Mouse (Mus musculus) ES-E14 (cell line): Measurements from ENCODE around the gene Zic2. TPM values are rescaled to one million over a fixed set of nuclear protein-coding genes. Genes with fewer than 3 reads are reported as not detected.
A peak's percentile ranks its signal among the peaks of the same experiment; 100 is the strongest.

Source experiments
- DNase-seq: peaks from one replicate; pipeline ENCODE4 v3.0.0-alpha.2; 2013; ENCODE audit warnings: low read depth, low spot score
- H3K27ac ChIP-seq: 2 replicates; pipeline ENCODE4 v1.5.1; 2012; ENCODE audit warnings: low read depth, mild to moderate bottlenecking, low read length, moderate library complexity, mixed read lengths; ENCODE audit not compliant: poor library complexity, insufficient read depth, severe bottlenecking
- H3K36me3 ChIP-seq: 2 replicates; pipeline ENCODE4 v1.6.1; 2012; ENCODE audit warnings: mild to moderate bottlenecking, low read length, moderate library complexity, mixed read lengths; ENCODE audit not compliant: control insufficient read depth, poor library complexity, insufficient read depth, severe bottlenecking
- H3K4me1 ChIP-seq, 2 experiments: fragments of 150-350 bp in 1 of 2; sonication (generic) in 1 of 2; 2 replicates each; pipeline ENCODE4 v1.6.1; 2012; ENCODE audit warnings: low read length in 2 of 2, mild to moderate bottlenecking in 1 of 2, mixed read lengths in 1 of 2; ENCODE audit not compliant: control insufficient read depth in 2 of 2, insufficient read depth in 2 of 2, poor library complexity in 1 of 2
- H3K4me3 ChIP-seq, 2 experiments: fragments of 150-350 bp in 1 of 2; sonication (generic) in 1 of 2; 2 replicates each; pipeline ENCODE4 v1.5.1; 2012; ENCODE audit warnings: low read length in 2 of 2, low read depth in 1 of 2, mild to moderate bottlenecking in 1 of 2, mixed read lengths in 1 of 2; ENCODE audit not compliant: insufficient read depth in 1 of 2, poor library complexity in 1 of 2, severe bottlenecking in 1 of 2
- H3K9ac ChIP-seq: 2 replicates; pipeline ENCODE4 v1.6.1; 2012; ENCODE audit warnings: low read depth, mild to moderate bottlenecking, low read length, mixed read lengths; ENCODE audit not compliant: poor library complexity, insufficient read depth, severe bottlenecking
- H3K9me3 ChIP-seq: fragments of 150-350 bp; sonication (generic); 2 replicates; pipeline ENCODE4 v1.6.1; 2012; ENCODE audit warnings: low read depth, mild to moderate bottlenecking, low read length; ENCODE audit not compliant: control insufficient read depth, insufficient read depth
- CHD2 ChIP-seq: IDR thresholded peaks from 2 replicates; pipeline ENCODE4 v1.6.1; 2014; ENCODE audit warnings: mild to moderate bottlenecking, low read depth, low read length, inconsistent platforms
- HCFC1 ChIP-seq: IDR thresholded peaks from 2 replicates; pipeline ENCODE4 v1.6.1; 2012; ENCODE audit warnings: low read length, inconsistent platforms, borderline replicate concordance; ENCODE audit not compliant: insufficient read depth
- MAFK ChIP-seq: IDR thresholded peaks from 2 replicates; pipeline ENCODE4 v1.6.1; 2014; ENCODE audit warnings: mild to moderate bottlenecking, low read depth, low read length, inconsistent platforms; ENCODE audit not compliant: insufficient read depth
- ZC3H11A ChIP-seq: IDR thresholded peaks from 2 replicates; pipeline ENCODE4 v1.6.1; 2012; ENCODE audit warnings: low read depth, mild to moderate bottlenecking, inconsistent platforms, low read length, borderline replicate concordance
- ZNF384 ChIP-seq: IDR thresholded peaks from 2 replicates; pipeline ENCODE4 v1.6.1; 2012; ENCODE audit warnings: low read depth, low read length, inconsistent platforms
- in situ Hi-C, 2 experiments: fragments of 600-800 bp; cut with MboI; formaldehyde crosslinking; loops; one replicate each; pipeline ENCODE4 v1.15.1; 2025; ENCODE audit warnings: low sequenced_read_pairs in 2 of 2, inconsistent platforms in 1 of 2; ENCODE audit not compliant: unreplicated experiment in 2 of 2
- total RNA-seq: library from RNA; depleted of rRNA; stranded (reverse); fragments of 300-350 nt; gene quantifications from 2 replicates; pipeline ENCODE4 v1.2.3, GENCODE M21; 2012; rRNA removed

Zic2 gene
- total RNA-seq = 17.3 and 22.1 TPM in 2 replicates

- peak within 1 kb of the TSS; percentile 70 for H3K9ac ChIP-seq
- peaks cover 12% of the 10 kb centered on the region for H3K36me3 ChIP-seq
- no peak for DNase-seq
- no peak for TF ChIP-seq CHD2
- peak; percentile 66; the same call in 1 of the 2 replicates for TF ChIP-seq HCFC1
- peak within 1 kb of the TSS; percentile 73 for H3K27ac ChIP-seq
- peak within 1 kb of the TSS; percentile 68 to 76 for H3K4me3 ChIP-seq
- H3K9me3 ChIP-seq = no peaks in the 10 kb centered on the region
- in situ Hi-C loops = no loop called here
- peaks cover 0 to 3% of the 10 kb centered on the region in 2 experiments; a peak in 2 of 4 replicates for H3K4me1 ChIP-seq
Observed at GRCm38 (mm10) chr14:122474891-122475556, at the start of gene Zic2. Gene Zic2, plus strand, starts transcription at chr14:122475435.

- H3K36me3 ChIP-seq = no peaks in the 10 kb centered on the region
- in situ Hi-C loops = no loop called here
- H3K9ac ChIP-seq = no peak overlapping the region
- no peak for DNase-seq
- H3K4me1 ChIP-seq = peaks cover 0 to 6% of the 10 kb centered on the region in 2 experiments; a peak in 1 of 4 replicates
- H3K27ac ChIP-seq = no peak overlapping the region
- H3K9me3 ChIP-seq = no peaks in the 10 kb centered on the region
- TF ChIP-seq CHD2 = no peak
- TF ChIP-seq ZC3H11A = no peak
- no peak for TF ChIP-seq ZNF384
- H3K4me3 ChIP-seq = no peak overlapping the region
Observed at GRCm38 (mm10) chr14:122426529-122427203, 48.6 kb upstream of the Zic2 start.

GRCm38 (mm10) chr14:122427204-122427560, 48.1 kb upstream of the Zic2 start:
- H3K9me3 ChIP-seq = no peaks in the 10 kb centered on the region
- no peak overlapping the region for H3K27ac ChIP-seq
- in situ Hi-C loops = no loop called here
- H3K4me1 ChIP-seq = peaks cover 0 to 6% of the 10 kb centered on the region in 2 experiments; a peak in 1 of 4 replicates
- no peak overlapping the region for H3K9ac ChIP-seq
- TF ChIP-seq HCFC1 (no peak), ZC3H11A (no peak)
- no peak for DNase-seq
- no peaks in the 10 kb centered on the region for H3K36me3 ChIP-seq
- no peak overlapping the region for H3K4me3 ChIP-seq

DNA sequence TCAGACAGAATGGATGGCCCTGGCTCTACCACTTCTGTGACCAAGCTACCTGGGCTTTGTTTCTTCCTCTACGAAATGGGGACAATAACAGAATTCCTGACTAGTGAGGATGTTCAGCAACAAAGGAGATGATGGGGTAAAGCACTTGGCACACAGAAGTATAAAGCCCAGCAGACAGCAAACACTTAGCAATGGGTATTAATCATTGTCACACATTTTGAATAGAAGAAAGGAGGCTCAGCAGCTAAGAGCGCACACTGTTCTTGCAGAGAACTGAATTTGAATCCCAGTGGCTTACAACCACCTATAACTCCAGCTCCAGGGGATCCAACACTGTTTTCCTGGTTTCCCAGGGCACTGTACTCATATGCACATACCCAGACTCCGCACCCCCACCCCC, 47.6 kb upstream of the Zic2 start:
- TF ChIP-seq HCFC1 = no peak
- no peak for TF ChIP-seq ZNF384
- no peak for TF ChIP-seq ZC3H11A
- no peak for TF ChIP-seq MAFK
- TF ChIP-seq CHD2 = no peak
- in situ Hi-C loops = no loop called here

DNA sequence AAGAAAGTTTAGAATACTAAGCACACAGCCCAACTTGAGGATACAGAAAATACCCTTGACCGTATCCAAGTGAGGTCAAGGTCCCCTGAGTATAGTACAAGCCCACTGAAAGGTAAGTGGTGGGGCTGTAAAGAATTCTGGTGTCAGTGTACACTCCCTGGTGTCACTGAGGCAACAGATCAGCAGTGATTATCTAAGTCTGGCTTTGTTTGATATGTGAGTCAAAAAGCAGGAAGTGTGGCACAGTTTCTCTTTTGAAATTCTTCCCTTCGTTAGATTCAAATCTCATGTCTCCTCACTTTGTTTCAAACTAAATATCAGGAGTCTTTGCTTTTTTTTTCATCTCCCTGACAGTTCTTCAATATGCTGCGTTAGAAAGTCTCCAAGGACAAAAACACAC, 42.7 kb upstream of the Zic2 start:
- Histone ChIP-seq H3K4me3 (no peak overlapping the region), H3K36me3 (no peaks in the 10 kb centered on the region), H3K9me3 (no peaks in the 10 kb centered on the region), H3K4me1 (peaks cover 9 to 10% of the 10 kb centered on the region in 2 experiments), H3K27ac (no peak overlapping the region), H3K9ac (no peak overlapping the region)
- TF ChIP-seq MAFK (no peak), CHD2 (no peak), HCFC1 (no peak), ZC3H11A (no peak), ZNF384 (no peak)
- DNase-seq = no peak
- in situ Hi-C loops = no loop called here

More for the DNA sequence above, 47.6 kb upstream of the Zic2 start:
- Histone ChIP-seq H3K27ac (no peak overlapping the region), H3K4me3 (no peak overlapping the region), H3K9me3 (no peaks in the 10 kb centered on the region), H3K36me3 (no peaks in the 10 kb centered on the region), H3K4me1 (peaks cover 1 to 5% of the 10 kb centered on the region in 2 experiments; a peak in 2 of 4 replicates), H3K9ac (no peak overlapping the region)
- DNase-seq = no peak
